Mouse (Mus musculus) activated CD4-positive, CD25-positive, alpha-beta regulatory T cell, adult 4 months (primary cell): ENCODE measurements around the gene Scamp3. TPM values are rescaled to one million over a fixed set of nuclear protein-coding genes. Genes with fewer than 3 reads are reported as not detected.
A peak's percentile ranks its signal among the peaks of the same experiment; 100 is the strongest.

Experiments
- ATAC-seq: one replicate; pipeline ENCODE4 v1.8.0; 2017
- polyA plus RNA-seq, 2 experiments: library from polyadenylated mRNA; unstranded; fragments of 100-300 nt; shearing (Covaris generic); gene quantifications; one replicate each; pipeline ENCODE4 v1.2.1; 2017

The Scamp3 gene
- polyA plus RNA-seq, 2 experiments from 2014 or later = 160 to 182 TPM

DNA sequence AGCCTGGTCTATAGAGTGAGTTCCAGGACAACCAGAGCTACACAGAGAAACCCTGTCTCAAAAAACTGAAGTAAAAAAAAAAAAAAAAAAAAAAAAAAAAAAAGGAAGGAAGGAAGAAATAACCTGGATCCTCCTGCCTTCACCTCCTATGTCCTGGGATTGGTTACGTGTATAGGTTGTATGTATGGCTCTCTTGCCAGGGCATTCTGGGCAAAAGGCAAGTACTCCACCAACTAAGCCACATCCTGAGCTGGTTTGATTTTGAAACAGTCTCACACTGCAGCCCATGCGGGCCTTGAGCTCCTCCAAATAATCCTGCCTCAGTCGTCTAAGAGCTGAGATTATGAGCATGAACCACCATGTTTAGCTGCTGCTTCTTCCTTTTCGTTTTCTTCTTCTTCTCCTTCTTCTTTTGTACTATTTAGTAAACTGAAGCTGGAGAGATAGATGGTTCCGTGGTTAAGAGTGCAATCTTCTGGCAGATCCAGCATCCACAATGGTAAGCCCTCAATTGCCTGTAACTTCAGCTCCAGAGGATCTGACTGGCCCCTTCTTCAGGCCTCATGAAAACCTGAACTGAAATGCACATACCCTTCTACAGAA is 13.5 kb upstream of the Scamp3 start:
- no peak for ATAC-seq

DNA sequence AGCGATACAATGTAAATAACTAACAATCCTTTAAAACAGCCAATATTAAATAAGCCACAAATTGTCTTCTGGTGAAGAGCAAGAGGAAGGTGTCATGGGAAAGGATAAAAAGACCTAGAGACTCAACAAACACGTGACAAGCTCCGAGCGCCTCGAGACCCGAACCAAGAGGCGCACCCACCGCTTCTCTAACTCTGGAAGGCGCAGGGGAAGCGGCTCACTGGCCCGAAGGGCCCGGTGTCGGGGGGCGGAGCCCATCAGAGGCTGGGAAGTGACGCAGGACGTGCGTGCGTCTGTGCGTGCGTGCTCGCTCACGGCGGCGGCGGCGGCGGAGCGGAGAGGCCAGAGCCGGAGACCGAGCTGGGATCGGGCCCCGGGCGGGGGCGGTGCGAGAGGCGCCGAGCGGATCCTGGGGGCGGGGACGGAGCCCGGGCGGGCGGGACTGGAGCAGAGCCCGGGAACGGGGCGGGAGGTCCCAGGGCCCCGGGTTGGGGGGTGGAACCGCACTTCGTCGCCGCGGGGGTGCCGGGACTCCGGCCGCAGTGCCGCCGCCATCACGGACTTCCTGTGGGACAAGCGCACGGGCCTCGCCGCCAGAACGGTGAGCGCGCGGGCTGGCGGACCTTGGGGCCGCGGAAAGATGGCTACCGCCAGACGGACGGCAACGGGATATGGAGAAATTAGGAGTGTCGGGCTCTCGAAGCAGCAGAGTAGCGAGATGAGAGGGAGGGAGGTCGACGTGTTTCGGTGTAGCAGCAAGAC is 12.6 kb upstream of the Scamp3 start, which contains the start of gene Clk2:
Gene Clk2 (plus strand): TSS at position 290 of the 762 bp plus-strand sequence.
- peak; percentile 95 for ATAC-seq

DNA sequence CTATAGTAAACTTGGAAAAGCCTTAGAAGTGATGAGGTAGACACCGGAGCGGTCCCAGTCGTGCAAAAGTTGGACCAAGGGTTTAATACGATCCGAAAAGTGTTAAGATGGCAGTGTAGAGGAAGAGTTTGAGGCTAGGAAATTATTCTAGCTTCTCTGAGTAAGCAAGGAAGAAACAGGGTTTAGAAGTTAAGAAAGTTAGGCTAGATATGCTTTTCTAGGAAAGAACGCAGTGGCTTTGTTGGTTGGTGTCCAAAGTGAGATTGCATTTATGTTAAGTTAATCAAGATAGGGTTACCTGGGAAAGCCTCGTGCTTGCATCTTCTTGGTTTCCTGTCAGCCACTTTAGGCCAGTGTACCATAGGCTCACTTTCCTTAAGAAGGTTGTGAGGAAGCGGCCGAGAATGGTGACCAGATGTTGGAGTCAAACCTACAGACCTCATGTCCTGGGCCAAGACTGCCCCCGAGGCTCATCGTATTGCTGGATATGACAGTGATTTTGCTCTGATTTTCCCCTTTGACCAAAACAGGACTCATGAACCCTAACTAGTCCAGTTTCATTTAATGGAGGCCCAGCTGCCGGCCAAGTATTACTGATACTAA is 11.9 kb upstream of the Scamp3 start:
- ATAC-seq = no peak

DNA sequence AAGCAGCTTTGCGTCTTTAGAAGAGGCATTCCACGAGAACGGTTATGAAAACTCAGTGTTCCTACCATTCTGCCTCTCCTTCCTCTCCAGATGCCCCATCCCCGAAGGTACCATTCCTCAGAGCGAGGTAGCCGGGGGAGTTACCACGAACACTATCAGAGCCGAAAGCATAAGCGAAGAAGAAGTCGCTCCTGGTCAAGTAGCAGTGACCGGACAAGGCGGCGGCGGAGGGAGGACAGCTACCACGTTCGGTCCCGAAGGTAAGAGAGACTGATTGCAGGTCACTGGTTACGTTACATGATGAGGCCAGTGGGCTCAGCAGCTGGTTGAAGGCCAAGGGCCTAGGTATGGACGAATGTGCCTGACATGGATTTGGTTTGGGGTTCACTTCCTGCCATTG is 10.3 kb upstream of the Scamp3 start:
- no peak for ATAC-seq

DNA sequence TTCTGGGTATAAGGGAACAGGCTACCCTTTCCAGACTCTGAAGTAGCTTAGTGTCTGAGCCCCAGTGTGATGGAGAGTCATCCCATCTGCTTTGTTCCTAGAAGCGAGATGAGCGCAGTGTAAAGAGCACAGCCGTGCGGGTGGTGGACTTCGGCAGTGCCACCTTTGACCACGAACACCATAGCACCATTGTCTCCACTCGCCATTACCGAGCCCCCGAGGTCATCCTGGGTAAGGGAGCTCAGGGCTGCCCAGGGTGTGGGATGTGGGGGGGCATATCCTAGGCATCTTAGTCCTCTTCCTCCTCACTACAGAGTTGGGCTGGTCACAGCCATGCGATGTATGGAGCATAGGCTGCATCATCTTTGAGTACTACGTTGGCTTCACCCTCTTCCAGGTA is 2.4 kb upstream of the Scamp3 start:
- no peak for ATAC-seq

DNA sequence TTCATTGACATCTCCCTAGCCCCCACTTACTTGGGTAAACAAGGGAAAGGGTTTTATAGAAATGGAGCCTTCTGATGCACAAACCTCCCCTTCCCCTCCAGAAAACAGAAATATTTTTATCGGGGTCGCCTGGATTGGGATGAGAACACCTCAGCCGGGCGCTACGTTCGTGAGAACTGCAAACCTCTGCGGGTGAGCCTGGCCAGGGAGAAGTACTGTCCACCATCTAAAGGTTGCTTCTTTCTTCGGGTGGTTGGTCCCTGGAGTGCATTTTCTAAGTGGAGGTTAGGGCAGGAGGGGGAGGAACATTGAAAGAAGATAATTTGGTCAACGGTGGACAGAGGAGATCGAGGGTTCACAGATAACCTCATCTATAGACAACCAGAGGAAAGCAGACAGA is 1.7 kb upstream of the Scamp3 start:
- no peak for ATAC-seq

DNA sequence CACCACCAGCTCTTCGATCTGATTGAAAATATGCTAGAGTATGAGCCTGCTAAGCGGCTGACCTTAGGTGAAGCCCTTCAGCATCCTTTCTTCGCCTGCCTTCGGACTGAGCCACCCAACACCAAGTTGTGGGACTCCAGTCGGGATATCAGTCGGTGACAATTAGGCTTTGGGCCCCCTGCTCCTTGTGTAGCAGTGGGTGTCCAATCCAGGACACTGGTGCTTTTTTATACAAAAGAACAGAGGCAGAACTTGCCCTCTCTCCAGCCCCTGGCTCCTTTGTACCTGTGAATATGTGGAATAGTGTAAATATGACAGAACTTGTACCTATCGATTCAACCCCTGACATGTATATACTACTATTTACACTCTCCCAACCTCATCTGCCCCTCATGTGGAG is 852 bp upstream of the Scamp3 start:
- no peak for ATAC-seq

DNA sequence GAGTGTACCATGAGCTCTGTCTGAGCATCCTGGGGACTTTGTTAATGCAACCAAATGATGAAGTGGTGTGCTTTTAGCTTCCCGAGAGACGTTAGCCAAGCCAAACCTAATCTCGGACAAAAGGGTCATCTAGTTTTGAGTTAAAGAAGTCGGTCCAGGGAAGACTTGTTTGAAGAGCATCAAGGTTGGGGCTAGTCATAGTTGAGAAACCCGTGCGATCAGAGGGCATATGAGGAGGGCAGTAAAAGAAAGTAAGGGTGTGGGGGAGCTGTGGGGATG is 773 bp downstream of the Scamp3 start:
- no peak for ATAC-seq

DNA sequence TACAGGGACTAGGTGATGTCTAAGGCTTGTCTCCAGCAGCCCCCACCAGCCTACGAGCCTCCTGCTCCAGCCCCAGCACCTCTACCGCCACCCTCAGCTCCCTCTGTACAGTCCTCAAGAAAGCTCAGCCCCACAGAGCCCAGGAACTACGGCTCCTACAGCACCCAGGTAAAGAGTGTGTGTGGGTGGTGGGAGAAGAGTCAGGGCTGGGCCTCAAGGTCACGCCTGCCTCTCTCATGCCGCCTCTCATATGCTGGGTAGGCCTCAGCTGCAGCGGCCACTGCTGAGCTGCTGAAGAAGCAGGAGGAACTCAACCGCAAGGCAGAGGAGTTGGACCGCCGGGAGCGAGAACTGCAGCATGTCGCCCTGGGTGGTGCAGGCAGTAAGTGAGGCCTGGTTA is 1.8 kb downstream of the Scamp3 start:
- no peak for ATAC-seq

DNA sequence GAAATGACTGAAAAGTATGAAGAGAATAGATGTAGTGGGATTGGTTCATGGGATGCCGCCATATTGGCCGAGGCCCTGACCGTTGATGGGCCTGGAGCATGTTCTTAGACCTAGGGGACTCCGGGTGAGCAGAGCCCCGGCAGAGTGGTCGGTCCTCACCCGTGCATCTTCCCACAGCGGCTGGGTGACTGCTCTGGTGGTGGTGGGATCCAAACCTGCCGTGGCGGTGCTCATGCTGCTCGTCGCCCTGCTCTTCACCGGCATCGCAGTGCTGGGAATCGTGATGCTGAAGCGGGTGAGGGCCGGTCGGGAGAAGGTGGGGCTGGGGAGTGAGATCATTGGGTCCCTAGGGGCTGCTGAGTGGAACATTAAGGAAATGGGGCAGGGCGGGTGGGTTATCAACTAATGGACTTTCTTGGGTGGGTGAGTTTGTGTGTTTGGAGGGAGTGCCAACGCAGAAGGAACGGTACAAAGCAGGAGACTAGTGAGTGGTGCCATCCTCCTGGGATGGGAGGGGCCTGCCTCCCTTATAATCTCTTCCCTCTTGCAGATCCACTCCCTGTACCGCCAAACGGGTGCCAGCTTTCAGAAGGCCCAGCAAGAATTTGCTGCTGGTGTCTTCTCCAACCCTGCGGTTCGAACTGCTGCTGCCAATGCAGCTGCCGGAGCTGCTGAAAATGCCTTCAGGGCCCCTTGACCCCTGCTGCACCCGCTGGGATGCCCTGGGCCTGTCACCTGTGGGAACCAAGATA is 4.7 kb downstream of the Scamp3 start:
- ATAC-seq = no peak

DNA sequence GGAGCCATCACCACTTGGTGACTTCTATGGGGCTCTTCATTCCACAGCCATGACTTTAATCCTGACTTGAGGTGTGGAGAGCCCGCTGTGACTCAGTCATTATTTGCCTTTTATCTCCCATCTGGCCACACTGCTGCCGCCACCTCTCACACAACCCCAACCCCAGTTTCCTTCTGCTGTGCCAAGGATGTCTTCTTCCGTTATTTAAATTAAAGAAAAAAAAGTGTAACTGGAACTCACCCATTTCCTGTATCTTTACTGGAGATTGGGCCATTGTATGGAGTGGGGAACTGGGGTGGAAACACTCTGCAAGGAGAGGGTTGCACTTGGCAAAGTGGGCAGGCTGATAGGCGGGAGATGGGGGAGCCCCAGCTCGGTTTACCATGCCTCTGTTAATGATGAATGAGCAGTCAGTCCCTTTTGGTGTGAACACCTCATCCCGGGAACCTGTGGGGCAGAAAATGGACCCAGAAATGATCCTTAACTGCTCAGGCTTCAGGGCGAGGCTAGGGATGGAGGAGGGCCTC is 5.3 kb downstream of the Scamp3 start:
- ATAC-seq = peak; percentile 17

DNA sequence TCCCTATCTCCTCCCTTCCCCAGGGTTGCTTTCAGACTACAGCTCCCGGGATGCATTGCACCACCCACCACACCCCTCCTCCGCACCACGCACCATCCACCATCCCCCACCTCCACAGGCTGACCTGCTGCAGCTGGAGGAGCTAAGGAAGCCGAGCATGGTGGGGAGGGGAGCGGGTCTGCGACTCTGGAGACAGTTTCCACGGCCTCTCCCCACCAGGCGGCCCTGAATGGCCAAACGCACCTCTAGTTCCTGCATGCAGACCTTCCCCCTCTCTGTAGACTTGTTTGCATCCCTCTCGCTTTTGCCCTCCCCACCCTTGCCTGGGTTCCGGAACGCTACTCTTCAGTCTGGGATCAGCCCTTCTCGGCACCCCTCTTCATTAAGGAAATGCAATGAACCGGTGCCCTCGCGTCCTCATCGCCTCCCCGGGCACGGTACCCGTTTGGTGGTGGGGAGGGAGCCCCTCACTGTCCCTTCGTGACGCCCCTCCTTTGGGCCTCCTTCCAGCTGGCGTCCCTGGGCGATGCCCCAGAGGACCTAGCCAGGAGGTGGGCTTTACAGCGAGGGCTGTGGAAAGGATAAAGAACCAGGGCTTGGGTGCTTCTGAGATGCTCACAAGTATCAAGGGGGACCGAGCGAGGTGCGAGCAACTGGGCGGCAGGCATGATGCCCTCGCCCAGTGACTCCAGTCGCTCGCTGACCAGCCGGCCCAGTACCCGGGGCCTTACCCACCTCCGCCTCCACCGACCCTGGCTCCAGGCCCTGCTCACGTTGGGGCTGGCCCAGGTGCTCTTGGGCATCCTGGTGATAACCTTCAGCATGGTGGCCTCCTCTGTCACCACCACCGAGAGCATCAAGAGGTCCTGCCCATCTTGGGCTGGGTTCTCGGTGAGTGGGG is 6.0 kb downstream of the Scamp3 start, which contains the start of gene Fam189b:
Gene Fam189b (plus strand): TSS at position 86 of the 901 bp plus-strand sequence.
- ATAC-seq = peak; percentile 67

DNA sequence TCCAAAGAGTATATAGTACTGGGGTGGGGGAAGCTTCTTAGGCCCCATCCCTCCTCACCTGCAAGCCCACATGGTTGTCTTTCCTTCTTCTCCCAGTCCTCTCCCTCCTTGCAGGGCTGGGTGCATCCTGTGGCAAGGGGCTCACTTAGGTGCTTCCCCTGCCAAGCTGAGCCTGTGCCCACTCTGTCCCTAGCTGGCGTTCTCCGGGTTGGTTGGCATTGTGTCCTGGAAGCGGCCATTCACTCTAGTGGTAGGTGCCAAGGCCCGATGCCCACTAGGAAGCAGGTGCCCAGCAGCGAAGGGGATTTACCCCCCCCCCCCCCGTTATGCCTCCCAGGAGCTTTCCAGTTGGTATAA is 6.7 kb downstream of the Scamp3 start:
- no peak for ATAC-seq

DNA sequence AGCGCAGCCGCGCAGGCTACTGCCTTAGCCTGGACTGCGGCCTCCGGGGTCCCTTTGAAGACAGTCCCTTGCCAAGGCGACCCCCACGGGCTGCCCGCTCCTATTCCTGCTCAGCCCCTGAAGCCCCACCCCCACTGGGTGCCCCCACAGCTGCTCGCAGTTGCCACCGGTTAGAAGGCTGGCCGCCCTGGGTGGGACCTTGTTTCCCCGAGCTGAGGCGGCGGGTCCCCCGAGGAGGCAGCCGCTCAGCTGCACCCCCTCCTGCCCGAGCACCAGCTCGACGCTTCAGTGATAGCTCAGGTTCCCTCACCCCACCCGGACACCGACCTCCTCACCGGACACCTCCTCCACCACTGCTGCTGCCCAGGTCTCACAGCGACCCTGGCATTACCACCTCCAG is 9.9 kb downstream of the Scamp3 start:
- no peak for ATAC-seq

DNA sequence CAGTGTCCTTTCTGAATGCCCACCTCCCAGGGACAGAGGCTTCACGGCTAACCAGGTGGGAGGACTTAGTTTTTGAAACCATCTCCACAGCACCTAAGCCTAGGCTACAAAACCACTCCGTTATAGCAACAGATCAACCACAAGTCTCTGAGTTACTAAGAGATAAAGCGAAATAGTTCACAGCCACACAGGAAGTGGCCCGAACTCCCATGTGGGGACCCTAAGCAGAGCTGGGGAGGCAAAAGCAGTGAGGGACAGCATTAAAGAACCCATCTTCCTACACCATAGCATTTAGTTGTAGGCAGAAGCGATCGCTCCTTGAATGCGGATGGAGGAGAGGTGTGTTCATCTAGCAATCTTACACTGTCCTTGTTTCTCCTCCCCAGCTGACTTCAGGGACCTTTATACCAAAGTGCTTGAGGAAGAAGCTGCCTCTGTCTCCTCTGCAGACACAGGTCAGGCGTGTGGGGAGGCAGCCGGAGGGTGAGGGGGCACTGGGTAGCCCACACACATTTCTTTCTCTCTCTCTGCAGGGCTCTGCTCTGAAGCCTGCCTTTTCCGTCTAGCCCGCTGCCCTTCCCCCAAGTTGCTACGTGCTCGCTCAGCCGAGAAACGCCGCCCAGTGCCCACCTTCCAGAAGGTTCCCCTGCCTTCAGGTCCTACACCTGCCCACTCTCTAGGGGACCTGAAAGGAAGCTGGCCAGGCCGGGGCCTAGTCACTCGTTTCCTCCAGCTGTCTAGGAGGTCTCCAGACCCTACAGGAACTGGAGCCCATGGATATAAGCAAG is 10.6 kb downstream of the Scamp3 start:
- ATAC-seq = peak; percentile 48

DNA sequence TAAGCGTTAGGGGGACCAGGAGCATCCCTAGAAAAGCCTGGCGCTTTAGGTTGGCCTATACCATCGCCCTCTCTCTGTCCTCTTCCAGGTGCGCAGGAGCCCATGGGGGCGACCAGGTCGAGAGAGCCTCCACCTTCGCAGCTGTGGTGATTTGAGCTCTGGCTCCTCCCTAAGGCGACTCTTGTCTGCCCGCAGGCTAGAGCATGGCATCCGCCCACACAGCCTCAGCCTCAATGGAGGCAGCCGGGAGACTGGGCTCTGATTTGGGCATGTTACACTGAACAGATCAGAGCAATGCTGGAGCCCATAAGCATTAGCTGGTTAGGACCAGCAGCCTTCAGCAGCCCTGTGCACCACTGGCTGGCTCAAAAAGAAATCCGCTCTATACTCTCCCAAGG is 11.2 kb downstream of the Scamp3 start:
- ATAC-seq = peak; percentile 42

DNA sequence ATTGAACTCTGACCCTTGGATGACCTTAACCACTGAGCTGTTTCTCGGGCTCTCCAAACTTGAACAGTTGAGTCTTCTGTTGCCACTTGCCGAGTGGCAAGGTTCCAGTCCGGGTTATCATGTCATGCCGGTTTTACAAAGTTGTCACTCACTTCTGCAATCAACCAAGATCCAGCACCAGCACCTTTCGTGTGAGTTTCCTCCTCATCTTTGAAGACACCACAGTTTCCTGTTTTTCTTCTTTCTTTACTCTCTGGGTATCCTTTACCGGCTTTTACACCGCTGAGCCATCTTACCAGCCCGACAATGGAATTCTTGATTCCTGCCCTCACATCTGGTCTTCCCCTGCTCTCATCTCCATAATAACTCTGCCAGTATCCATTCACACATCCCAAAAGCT is 13.2 kb downstream of the Scamp3 start:
- ATAC-seq = peak; percentile 67

DNA sequence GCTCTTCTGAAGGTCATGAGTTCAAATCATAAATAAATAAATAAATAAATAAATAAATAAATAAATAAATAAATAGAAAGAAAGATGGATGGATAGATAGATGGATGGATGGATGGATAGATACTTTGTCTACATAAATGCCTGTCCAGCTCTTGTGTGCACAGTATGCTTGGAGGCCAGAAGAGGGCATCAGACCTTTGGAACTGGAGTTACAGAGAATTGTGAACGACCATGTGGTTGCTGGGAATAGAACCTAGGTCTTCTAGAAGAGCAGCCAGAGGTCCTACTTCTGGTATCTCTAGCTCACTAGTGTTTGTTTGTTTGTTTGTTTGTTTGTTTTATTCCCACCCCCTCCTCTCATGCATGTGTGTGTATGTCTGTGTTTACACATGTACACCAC is 16.1 kb downstream of the Scamp3 start:
- ATAC-seq = no peak

DNA sequence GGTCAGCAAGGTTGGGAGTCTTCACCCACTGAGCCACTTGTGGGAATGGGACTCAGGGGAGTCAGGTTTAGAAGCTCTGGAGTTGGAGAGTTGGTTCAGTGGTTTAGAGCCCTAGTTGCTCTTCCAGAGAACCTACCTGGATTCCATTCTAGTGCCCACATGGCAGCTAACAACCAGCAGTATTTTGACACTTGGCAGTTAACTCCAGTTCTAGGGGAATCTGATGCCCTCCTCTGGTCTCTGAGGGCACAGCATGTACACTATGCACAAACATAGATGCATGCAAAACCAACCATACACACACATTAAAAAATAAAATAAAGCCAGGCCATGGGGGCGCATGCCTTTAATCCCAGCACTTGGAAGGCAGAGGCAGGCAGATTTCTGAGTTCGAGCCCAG is 16.6 kb downstream of the Scamp3 start:
- peak; percentile 28 for ATAC-seq

DNA sequence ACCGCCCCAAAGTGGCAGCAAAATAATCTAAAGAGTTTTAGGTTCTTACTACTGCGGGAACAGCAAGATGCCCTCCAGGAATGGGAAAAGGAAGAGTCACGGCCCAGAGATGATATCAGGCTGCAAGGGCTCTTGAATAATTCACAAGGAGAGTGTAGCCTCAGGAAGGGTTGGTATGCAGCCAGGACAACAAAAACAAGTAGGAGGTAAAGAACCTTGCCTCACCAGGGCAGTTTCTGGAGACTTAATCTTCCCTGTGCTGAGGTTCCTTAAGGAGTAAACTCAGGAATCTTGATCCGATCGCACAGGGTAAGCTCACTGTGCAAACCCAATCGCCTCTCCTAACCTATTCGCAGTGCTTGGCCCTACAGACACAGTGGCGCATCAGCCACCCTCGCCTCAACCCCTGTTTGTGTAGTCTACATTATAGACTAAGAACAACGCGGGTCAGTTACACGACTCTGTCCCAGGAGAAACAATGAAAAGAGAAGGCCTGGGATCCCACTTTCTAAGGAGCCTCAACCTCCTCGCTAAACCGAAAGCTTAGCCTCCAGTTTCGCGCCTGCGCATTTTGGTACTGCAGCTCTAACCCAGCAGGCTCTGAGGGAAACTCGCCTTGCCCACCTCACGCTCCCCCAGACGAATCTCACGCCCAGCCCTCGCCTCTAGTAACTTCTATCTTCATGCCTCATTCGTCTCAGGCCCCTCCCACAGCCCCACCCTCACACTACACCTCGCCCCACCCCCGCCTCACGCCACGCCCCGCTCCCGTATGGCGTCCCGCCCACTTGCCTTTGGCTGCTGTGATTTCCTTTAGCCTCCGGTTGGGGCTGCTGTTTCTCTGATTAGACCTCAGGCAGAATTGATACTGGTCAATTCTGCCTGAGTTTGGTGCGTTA is 19.0 kb downstream of the Scamp3 start:
- ATAC-seq = peak; percentile 86
